Mouse (Mus musculus) C2C12 (cell line): Measurements from ENCODE around the gene Fam169a. TPM values are rescaled to one million over a fixed set of nuclear protein-coding genes. Genes with fewer than 3 reads are reported as not detected.

Experiments used
- H3K27me3 ChIP-seq: one replicate; pipeline ENCODE4 v1.6.1; 2011; ENCODE audit not compliant: control insufficient read depth, insufficient read depth, insufficient read length
- H3K36me3 ChIP-seq: one replicate; pipeline ENCODE4 v1.6.1; 2011; ENCODE audit not compliant: control insufficient read depth, insufficient read depth
- H3K4me3 ChIP-seq: one replicate; pipeline ENCODE4 v1.5.1; 2011; ENCODE audit warnings: mild to moderate bottlenecking, control low read depth; ENCODE audit not compliant: poor library complexity, insufficient read depth, severe bottlenecking
- H3K79me2 ChIP-seq: one replicate; pipeline ENCODE4 v1.6.1; 2011; ENCODE audit not compliant: control insufficient read depth, insufficient read depth
- H3K79me3 ChIP-seq: one replicate; pipeline ENCODE4 v1.6.1; 2011; ENCODE audit warnings: low read depth, control low read depth
- H3ac ChIP-seq: one replicate; pipeline ENCODE3; 2011; ENCODE audit warnings: low read depth; ENCODE audit not compliant: control insufficient read depth, insufficient read length
- CEBPB ChIP-seq: IDR thresholded peaks from one replicate; pipeline ENCODE4 v1.6.1; 2011; ENCODE audit warnings: low read depth, mild to moderate bottlenecking, control low read depth, moderate library complexity
- CTCF ChIP-seq: IDR thresholded peaks from one replicate; pipeline ENCODE4 v1.5.1; 2011; ENCODE audit not compliant: control insufficient read depth, insufficient read depth, insufficient read length
- FOSL1 ChIP-seq: IDR thresholded peaks from one replicate; pipeline ENCODE4 v1.8.0; 2011; ENCODE audit warnings: mild to moderate bottlenecking, low read length; ENCODE audit not compliant: poor library complexity, insufficient read depth, severe bottlenecking
- MAX ChIP-seq: IDR thresholded peaks from one replicate; pipeline ENCODE4 v1.6.1; 2011; ENCODE audit warnings: mild to moderate bottlenecking, control low read depth
- MYOD1 ChIP-seq: IDR thresholded peaks from one replicate; pipeline ENCODE4 v1.6.1; 2011; ENCODE audit warnings: low read depth; ENCODE audit not compliant: control insufficient read depth, insufficient read length
- MYOG ChIP-seq: IDR thresholded peaks from one replicate; pipeline ENCODE4 v1.6.1; 2011; ENCODE audit not compliant: control insufficient read depth, insufficient read length; ENCODE audit errors: extremely low read depth
- USF1 ChIP-seq: IDR thresholded peaks from one replicate; pipeline ENCODE4 v1.6.1; 2011; ENCODE audit warnings: low read depth, mild to moderate bottlenecking, control low read depth, moderate library complexity
- long read RNA-seq, 2 experiments: library from polyadenylated mRNA; unstranded; transcript quantifications; one replicate each; pipeline ENCODE4 v2.0.0; 2019 to 2020
- polyA plus RNA-seq: library from polyadenylated mRNA; unstranded; fragments of >200 nt; fragmentation: generic; extraction: Trizol; gene quantifications from one replicate; pipeline ENCODE4 v1.2.1, GENCODE M21; 2012; ENCODE audit warnings: missing spikeins

The Fam169a gene
- polyA plus RNA-seq = 0.09 TPM
- long read RNA-seq, experiment 1 = 0 reads
- long read RNA-seq, experiment 2, partial matches to known transcripts = 0 of 1 reads
- long read RNA-seq, experiment 2, other reads (novel, unspliced or antisense) = 1 of 1 reads

- TF ChIP-seq USF1 = no peak
- TF ChIP-seq CTCF = no peak
- TF ChIP-seq CEBPB = no peak
- no peak for TF ChIP-seq MYOG
- no peak for TF ChIP-seq MYOD1
- TF ChIP-seq MAX = no peak
- no peak for TF ChIP-seq FOSL1
- Histone ChIP-seq H3K4me3 (no peak within 1 kb of the TSS), H3ac (no peak within 1 kb of the TSS), H3K79me3 (no peaks in the 10 kb centered on the region), H3K79me2 (no peaks in the 10 kb centered on the region), H3K27me3 (peaks cover 16% of the 10 kb centered on the region), H3K36me3 (no peaks in the 10 kb centered on the region)
Measured at GRCm38 (mm10) chr13:97066649-97067550, at the start of gene Fam169a. TSS of gene Fam169a (plus strand) at chr13:97067286.

GRCm38 (mm10) chr13:97017711-97018110, 49.4 kb upstream of the Fam169a start:
- no peaks in the 10 kb centered on the region for H3K79me3 ChIP-seq
- H3K4me3 ChIP-seq = no peak overlapping the region
- no peak overlapping the region for H3ac ChIP-seq
- TF ChIP-seq MYOD1 = no peak
- no peak for TF ChIP-seq MYOG
- no peak for TF ChIP-seq CEBPB
- no peak for TF ChIP-seq CTCF
- TF ChIP-seq USF1 = no peak
- TF ChIP-seq FOSL1 = no peak
- TF ChIP-seq MAX = no peak
- H3K27me3 ChIP-seq = no peaks in the 10 kb centered on the region
- no peaks in the 10 kb centered on the region for H3K36me3 ChIP-seq
- no peaks in the 10 kb centered on the region for H3K79me2 ChIP-seq

GRCm38 (mm10) chr13:97020122-97020521, 47.0 kb upstream of the Fam169a start:
- no peaks in the 10 kb centered on the region for H3K36me3 ChIP-seq
- no peak overlapping the region for H3ac ChIP-seq
- H3K79me2 ChIP-seq = no peaks in the 10 kb centered on the region
- no peaks in the 10 kb centered on the region for H3K27me3 ChIP-seq
- no peak overlapping the region for H3K4me3 ChIP-seq
- TF ChIP-seq FOSL1 (no peak), USF1 (no peak), MYOG (no peak), MYOD1 (no peak), MAX (no peak), CTCF (no peak), CEBPB (no peak)
- no peaks in the 10 kb centered on the region for H3K79me3 ChIP-seq

- H3K27me3 ChIP-seq = no peaks in the 10 kb centered on the region
- no peak for TF ChIP-seq FOSL1
- TF ChIP-seq MYOD1 = peak; percentile 39
- H3ac ChIP-seq = no peak overlapping the region
- no peaks in the 10 kb centered on the region for H3K36me3 ChIP-seq
- H3K79me3 ChIP-seq = no peaks in the 10 kb centered on the region
- no peaks in the 10 kb centered on the region for H3K79me2 ChIP-seq
- no peak overlapping the region for H3K4me3 ChIP-seq
Measured at GRCm38 (mm10) chr13:97021906-97022305, 45.2 kb upstream of the Fam169a start.

- no peaks in the 10 kb centered on the region for H3K79me2 ChIP-seq
- no peak overlapping the region for H3ac ChIP-seq
- no peaks in the 10 kb centered on the region for H3K27me3 ChIP-seq
- no peak for TF ChIP-seq CTCF
- no peak for TF ChIP-seq CEBPB
- no peak for TF ChIP-seq USF1
- TF ChIP-seq MAX = no peak
- TF ChIP-seq MYOG = no peak
- no peak for TF ChIP-seq FOSL1
- no peak for TF ChIP-seq MYOD1
- no peaks in the 10 kb centered on the region for H3K36me3 ChIP-seq
- H3K79me3 ChIP-seq = no peaks in the 10 kb centered on the region
- no peak overlapping the region for H3K4me3 ChIP-seq
Measured at GRCm38 (mm10) chr13:97030075-97030474, 37.0 kb upstream of the Fam169a start.
